ENCODE assay signal across 20 mouse cellular contexts in genomic region chr6:50531920-50532319, GRCm38 (mm10). TPM values are rescaled to one million over a fixed set of nuclear protein-coding genes. Genes with fewer than 3 reads are reported as not detected.
DNase-seq lines count a peak whose midpoint lies in the region; ATAC-seq lines count a peak whose summit lies in the region.
"Had no signal": no experiment of that assay in that cellular context is flagged by ENCODE, and none has a peak within 500 bp of the region (broad histone marks: within the 10 kb centered on the region; RNA-seq: fewer than 3 reads in every experiment).

No protein-coding gene starts in this region.

- DNase-seq in adrenal gland, postnatal 10 days = peak; percentile 47
- DNase-seq in adrenal gland, postnatal 36 days = no peak
- DNase-seq in kidney, adult 11 months = peak; percentile 46
- no peak for DNase-seq in kidney, postnatal 25 days
- DNase-seq in testis, postnatal 14 days (ENCODE audit: low spot score) = peak; percentile 24
- DNase-seq in testis, postnatal 10 days (ENCODE audit: low spot score) = no peak
- DNase-seq in thymus, postnatal 0 days (ENCODE audit: low spot score) = no peak
- DNase-seq: adrenal gland, postnatal 25 days; cerebellum, adult 9-10 months; forebrain, postnatal 0 days; gastrocnemius, adult 2 months; layer of hippocampus, postnatal 36 days; left cerebral cortex, postnatal 4 days; lung, embryonic 14.5 days; lung, postnatal 4 days; retina, postnatal 1 day; thymus, adult 2 months had no signal

- ATAC-seq in megakaryocyte, adult 5-6 weeks (ENCODE audit: poor library complexity, severe bottlenecking) = no peak
- ATAC-seq: forebrain, postnatal 0 days; liver, embryonic 12.5 days; midbrain, embryonic 13.5 days had no signal

RNA-seq across cellular contexts. Expression of gene Cycs, which starts 34.4 kb away (rescaled TPM):
- 100 to 1,000 TPM; 116 to 124 TPM for total RNA-seq in adrenal gland, postnatal 10 days (2021)
- 10 to 100 TPM; 49.4 to 55.5 TPM for total RNA-seq in adrenal gland, postnatal 36 days (2021)
- 85.5 and 98.8 TPM in 2 replicates for total RNA-seq in megakaryocyte, adult 5-6 weeks (2015)
- 91.9 and 104 TPM in 2 replicates for total RNA-seq in megakaryocyte, adult 5-6 weeks (2017)
- 73.5 and 77.6 TPM in 2 replicates for polyA plus RNA-seq in thymus, postnatal 0 days (2015; fragmentation: Nextera tagmentation; extraction: Ambion mirVana)

Comparison
In these comparisons a context has a peak if more than half of its experiments do, and no peak if none do; other contexts are left out.
1. DNase-seq: peak in adrenal gland, postnatal 10 days (single experiment), kidney, adult 11 months (single experiment) and testis, postnatal 14 days (single experiment); none in adrenal gland, postnatal 36 days (0 of 2), kidney, postnatal 25 days (0 of 2), testis, postnatal 10 days (single experiment) and thymus, postnatal 0 days (single experiment).